Mouse (Mus musculus) left cerebral cortex, adult 6 months (tissue): ENCODE data around the gene Dapk2. TPM values are rescaled to one million over a fixed set of nuclear protein-coding genes. Genes with fewer than 3 reads are reported as not detected.

Experiments used
- long read RNA-seq, 2 experiments: library from polyadenylated mRNA; unstranded; transcript quantifications; one replicate each; pipeline ENCODE4 v2.0.0; 2019 to 2020
- polyA plus RNA-seq: library from polyadenylated mRNA; unstranded; fragments of <200 nt; fragmentation: Nextera tagmentation; gene quantifications from 2 replicates; pipeline ENCODE4 v1.2.3, GENCODE M21; 2021

The Dapk2 gene
- polyA plus RNA-seq, result 4.6 and 5.2 TPM in 2 replicates
- long read RNA-seq, experiment 1, transcript Dapk2-201 (12 exons, 1,772 nt), result major isoform, 9 of 16 reads
- long read RNA-seq, experiment 1, partial matches to known transcripts, result 0 of 16 reads
- long read RNA-seq, experiment 1, other reads (novel, unspliced or antisense), result 3 of 16 reads
- long read RNA-seq, experiment 2, transcript Dapk2-203 (3 exons, 568 nt), result major isoform, 5 of 13 reads
- long read RNA-seq, experiment 2, partial matches to known transcripts, result 3 of 13 reads
- long read RNA-seq, experiment 2, other reads (novel, unspliced or antisense), result 3 of 13 reads

DNA sequence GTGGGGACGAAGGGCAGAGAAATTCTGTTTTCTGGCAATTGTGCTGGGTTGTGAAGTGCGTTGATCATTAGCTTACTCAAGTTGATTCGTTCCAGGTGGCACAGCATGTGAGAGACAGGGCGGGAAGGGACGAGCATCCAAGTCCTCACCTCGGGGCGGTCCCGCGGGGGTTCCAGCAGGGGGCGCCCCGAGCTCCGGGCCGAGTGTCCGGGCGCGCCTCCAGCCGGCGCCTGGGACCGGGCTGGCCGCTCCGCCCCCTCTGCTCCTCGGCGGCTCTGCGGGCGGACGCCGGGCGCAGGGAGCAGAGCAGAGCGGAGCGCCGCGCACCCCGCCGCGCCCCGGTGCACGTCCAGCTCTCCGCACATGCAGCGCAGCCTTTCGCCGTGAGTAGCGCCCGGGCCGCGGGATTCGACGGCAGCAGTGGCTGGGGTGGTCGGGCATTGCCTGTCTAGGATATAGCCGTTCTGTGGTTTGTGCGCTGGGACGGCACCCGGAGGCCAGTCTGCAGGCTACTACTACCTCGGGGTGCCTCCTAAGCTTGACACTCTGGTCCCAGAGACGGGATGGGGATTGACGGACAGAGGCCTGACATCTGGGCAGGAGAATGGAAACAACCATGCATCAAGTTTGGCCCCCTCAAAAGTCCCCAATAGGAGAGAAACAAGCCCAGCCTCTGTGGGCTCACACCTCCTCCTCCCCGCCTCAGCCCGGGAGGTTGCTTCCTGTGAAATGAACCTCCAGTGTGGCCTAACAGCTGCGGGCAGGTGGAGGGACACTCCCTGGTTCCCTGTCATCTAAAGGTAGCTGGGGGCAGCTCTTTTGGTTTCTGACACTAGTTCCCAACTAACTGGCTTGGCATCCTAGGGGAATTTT, at the start of gene Dapk2:
Gene Dapk2 (plus strand): TSS at position 266 of the 873 bp plus-strand sequence.

DNA sequence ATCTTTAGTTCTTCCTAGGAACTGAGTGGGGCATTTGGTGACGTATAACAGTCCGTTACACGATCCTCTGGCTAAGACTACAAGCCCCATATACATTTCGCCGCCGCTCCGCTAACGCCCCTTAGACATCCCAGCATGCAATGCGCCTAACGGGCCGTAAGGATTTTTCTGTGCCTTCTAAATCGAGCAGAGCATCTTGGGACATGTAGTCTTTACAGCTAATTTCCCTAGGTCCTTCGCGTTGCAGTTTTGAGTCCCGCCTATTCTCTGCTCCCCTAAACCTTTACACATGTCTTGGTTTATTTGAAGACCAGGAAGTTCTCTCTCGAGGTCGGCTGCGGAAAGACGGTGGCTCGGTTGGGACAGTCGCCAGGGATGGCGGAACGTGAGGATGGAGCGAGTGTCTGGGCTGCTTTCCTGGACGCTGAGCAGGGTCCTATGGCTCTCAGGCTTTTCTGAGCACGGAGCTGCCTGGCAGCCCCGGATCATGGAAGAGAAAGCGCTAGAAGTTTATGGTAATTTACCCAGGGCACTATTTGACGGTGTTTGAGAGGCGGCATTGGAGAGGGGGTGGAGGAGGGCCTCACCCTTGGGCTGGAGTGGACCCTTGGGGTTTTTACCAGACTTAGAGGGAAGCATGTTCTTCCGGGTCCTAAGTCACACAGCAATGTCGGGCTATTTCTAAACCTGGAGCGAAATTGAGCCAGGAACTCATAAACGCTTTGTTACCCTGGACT, 31.4 kb upstream of the Dapk2 start, which contains the start of the genes Snx1 and Ciao2a:
Gene Snx1 (minus strand): TSS at position 132 of the 737 bp plus-strand sequence.
Gene Ciao2a (plus strand): TSS at position 156 of the 737 bp plus-strand sequence.

Other genes starting within 250 kb of the Dapk2 start
- gene Trip4, start 249.4 kb upstream of the Dapk2 start, polyA plus RNA-seq, result 13.8 and 18.7 TPM in 2 replicates
- gene Csnk1g1, start 249.3 kb upstream of the Dapk2 start, polyA plus RNA-seq, result 12.9 and 14.9 TPM in 2 replicates
- 251 and 268 TPM in 2 replicates for gene Ppib, start 98.0 kb upstream of the Dapk2 start, polyA plus RNA-seq
- 4.0 and 5.7 TPM in 2 replicates for gene Snx22, start 88.5 kb upstream of the Dapk2 start, polyA plus RNA-seq
- gene Snx1, start 31.6 kb upstream of the Dapk2 start, polyA plus RNA-seq, result 62.4 and 71.0 TPM in 2 replicates
- 50.2 and 59.6 TPM in 2 replicates for gene Ciao2a, start 31.6 kb upstream of the Dapk2 start, polyA plus RNA-seq
- 11.3 and 12.5 TPM in 2 replicates for gene Herc1, start 192.2 kb downstream of the Dapk2 start, polyA plus RNA-seq